Mouse (Mus musculus) induced T-regulatory cell, adult 2 months (primary cell): ENCODE measurements around the gene Anp32a.

Experiments used
- DNase-seq: peaks from one replicate; pipeline ENCODE4 v3.0.0-alpha.2; 2012; ENCODE audit warnings: low read depth

Anp32a gene

DNA sequence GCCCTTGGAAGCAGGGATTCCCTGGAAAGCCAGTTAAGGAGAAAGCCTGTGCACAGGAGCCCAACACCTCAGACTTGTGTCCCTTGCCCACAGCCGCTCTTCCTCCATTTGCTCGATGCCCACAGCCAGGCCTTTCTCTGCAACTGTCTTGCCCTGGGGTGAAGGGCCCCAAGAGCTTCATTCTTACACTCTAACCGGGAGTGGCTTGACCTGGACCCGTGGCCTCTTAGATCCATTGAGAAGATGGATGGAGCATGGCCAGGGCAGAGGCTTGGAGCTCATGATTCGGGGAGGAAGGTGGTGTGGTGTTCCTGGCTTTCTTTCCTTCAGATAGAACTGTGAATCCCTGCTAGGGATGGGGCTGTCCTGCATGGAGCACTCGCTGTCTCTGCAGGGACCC, 28.1 kb downstream of the Anp32a start:
- no peak for DNase-seq

DNA sequence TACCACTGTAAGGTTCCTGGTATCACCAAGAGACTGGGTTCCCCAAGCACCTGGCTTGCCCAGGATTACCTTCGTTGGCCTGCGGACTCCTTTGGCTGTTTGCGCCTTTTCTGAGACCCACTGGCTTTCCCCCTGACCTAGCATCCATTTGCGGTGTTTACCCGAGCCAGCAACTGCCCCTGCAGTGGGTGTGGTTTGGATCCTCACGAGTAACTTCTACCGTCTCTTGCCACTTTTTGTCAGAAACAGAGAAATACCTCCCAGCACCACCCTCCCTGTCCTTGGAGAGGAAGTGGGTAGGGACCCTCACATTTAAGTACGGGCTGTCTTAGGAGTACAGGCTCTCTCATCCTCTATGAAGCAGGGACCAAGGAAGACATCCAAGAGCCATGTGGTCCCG, 29.1 kb downstream of the Anp32a start:
- no peak for DNase-seq

DNA sequence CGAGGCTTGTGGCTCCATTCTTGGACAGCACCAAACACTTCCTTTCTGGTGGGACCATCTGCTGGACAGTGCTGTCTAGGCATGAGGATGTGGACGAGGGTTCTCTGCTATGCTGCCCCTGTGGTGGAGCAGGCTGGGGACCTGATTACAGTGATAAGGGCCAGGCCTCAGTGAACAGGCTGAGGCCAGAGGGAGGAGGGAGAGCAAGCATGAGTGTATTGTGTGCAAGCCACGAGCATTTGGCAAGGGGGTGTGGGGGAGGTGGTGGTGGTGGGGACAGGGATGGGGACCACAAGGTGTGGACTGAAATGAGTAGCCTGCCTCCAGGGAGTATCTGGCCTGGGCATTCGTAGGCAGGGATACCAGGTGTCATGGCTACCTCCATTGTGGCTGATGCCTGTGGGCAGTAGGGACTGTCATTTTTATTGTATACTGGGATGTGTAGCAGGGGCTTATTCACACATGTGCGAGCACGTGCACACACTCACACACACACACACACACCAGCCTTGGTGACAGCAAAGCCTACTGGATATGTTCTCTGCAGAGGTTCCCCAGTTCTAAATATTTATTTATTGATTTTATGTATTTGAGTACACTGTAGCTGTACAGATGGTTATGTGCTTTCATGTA, 29.7 kb downstream of the Anp32a start:
- peak; percentile 37 for DNase-seq

DNA sequence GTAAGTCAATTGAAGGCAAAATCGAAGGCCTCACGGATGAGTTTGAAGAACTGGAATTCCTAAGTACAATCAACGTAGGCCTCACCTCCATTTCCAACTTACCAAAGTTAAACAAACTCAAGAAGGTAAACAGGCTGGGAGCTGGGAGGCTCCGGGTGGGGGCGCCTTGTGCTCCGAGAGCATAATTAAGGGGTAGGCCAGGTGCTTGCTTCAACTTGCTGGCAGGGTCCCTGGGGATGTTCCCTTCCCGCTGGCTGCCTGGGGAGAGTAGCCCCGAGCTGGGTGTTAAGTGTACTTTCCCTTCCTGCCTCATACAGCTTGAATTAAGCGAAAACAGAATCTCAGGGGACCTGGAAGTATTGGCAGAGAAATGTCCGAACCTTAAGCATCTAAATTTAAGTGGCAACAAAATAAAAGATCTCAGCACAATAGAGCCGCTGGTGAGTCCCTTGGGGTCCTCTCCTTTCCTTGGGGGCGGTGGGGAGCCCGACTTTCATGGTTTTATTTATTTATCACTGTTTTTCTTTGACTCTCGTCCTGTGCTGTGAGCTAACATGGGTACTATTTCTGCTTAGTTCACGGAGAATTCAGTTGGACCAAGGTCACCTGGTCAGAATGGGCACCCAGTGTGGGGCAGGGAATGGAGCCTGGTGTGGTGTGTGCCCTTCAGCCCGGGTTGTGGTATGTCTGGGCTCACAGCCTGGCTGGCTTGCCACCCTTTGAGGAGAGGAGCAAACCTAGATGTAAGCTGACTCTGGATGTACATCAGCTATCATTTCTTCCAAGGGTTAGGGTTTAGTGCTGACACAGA, 30.9 kb downstream of the Anp32a start:
- DNase-seq = no peak

DNA sequence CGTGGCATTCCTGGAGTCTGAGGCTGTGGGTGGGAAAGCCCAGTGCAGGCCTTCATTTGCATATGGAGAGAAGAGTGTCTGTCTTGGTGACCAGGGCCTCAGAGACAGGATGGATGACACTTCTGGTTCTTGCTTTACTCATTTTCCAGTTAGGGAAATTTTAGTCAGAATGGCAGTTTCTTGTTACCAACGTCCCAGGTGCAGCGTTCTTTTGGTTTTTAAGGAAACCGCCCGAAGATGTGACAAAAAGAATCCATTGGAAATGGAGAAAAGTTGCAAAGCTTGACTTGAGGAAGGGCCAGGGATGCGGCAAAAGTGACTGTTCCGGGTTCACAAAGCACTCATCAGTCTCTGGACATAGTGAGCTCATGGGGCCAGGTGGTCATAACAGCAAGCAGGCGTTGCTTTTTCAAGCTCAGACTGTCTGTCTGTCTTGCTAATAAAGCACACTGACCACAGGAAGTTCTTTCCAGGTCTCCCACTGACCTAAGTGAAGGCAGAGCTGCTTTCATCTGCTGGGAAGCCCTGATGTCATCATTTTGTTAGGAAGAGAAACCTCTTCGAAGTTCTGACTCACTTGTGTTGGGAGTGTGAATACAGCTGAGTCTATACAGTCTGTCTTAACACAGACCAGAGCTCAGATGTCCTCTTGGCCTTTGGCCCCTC, 31.6 kb downstream of the Anp32a start:
- peak; percentile 58 for DNase-seq

DNA sequence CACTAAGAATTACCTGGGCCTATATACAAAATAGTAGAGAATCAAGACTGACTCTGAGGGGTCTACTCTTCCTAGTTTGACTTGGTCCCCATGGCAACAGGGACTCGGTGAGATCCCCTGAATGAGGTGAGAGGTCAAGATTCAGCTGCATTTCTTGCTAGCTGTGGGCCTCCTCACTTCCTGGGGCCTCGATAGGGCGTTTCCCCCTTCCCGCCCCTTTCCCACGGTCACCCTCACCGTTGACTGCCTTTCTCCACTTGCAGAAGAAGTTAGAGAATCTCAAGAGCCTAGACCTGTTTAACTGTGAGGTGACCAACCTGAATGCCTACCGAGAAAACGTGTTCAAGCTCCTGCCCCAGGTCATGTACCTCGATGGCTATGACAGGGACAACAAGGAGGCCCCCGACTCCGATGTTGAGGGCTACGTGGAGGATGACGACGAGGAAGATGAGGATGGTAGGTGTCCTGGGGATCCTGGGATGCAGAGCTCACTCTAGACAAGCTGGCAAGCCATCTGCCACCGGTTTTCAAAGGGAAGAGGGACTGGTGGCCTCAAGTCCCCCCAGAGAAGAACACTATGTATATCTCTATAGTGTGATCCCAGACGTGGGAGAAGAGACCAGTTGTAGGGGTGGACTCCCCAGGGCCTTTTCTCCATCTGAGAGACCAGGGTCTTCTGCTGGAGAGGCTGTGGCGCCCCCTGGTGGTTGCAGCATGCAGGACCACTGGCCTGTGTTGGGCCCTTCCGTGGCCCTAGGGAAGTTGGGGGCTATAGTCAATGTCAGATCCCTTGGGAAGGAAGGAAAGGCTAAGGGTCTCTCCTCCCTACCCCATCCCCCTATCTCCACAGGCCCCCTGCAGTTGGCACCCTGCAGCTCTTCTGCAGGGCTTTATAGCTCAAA, 32.4 kb downstream of the Anp32a start:
- DNase-seq = peak; percentile 82

DNA sequence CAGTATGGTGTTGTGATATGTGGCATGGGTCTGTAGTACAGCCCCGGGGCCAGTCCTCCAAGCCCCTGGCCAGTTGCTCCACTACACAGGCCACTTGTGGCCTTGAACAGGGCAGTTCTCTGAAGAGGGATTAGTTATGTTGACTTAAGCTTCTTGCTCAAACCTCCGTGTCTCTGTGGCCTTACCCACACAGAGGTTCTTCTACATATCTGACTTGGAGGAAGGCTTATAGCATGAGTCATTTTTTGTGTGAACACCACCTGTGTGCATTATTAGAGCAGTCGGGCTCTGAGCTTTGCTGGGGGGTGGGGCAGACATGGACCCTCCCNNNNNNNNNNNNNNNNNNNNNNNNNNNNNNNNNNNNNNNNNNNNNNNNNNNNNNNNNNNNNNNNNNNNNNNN, 33.2 kb downstream of the Anp32a start:
- no peak for DNase-seq

DNA sequence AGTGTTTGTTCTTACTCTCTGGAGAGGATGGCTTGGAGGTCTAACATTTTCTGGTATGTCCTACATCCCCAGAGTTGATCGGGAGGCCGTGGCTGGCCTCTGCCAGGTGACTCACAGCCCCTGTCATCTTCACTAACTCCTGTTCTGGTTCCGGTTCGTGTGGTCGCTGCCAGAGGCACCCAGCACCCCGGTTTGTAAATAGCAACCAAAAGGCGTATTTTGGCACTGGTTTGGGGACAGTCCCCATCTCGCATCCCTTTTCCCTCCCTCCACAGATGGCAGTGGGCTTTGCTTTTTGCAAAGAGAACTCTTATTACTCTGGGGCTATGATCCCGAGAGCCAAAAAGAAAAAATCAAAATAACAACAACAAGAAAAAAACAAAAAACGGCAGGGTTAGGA, 36.8 kb downstream of the Anp32a start:
- no peak for DNase-seq

DNA sequence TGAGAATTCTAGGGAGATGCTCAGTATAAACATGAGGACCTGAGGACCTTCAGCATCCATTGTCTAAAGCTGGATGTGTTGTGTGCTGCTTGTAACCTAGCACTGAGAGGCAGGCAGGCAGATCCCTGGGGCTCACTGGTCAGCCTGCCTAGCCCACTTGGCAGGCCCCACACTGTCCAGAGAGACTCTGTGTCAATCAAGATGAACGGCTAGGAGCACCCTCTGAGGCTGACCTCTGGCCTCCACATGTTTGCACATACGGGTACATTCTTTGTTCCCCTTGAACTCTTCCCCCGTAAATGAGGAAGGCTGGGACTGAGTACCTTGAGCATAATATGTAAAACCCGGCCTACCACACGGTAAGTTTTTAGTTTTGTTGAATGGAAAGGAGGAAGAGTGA, 39.3 kb downstream of the Anp32a start:
- DNase-seq = no peak

DNA sequence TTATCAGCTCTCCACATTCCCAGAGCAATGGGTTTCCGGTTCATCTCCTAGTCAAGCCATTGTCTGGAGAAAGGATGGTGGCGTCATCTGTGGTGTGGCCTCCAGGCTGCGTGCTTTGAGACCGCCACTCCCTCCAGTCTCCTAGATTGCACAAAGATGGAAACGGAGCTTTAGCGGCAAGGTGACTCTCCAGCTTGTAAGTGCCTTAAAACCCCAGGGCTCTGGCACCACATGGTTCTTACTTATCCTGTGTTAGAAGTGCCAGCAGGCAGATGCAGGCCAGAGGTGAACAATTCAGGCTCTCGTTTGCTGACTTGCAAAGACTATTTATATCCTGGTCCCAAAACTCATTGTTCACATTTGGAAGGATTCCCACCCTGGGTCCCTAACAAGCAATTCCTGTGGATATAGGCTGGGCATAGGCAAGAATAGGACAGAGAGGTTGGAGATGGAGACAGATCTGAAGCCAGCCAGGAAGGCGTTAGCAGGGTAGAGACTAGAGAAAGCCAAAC, 40.4 kb downstream of the Anp32a start:
- no peak for DNase-seq

DNA sequence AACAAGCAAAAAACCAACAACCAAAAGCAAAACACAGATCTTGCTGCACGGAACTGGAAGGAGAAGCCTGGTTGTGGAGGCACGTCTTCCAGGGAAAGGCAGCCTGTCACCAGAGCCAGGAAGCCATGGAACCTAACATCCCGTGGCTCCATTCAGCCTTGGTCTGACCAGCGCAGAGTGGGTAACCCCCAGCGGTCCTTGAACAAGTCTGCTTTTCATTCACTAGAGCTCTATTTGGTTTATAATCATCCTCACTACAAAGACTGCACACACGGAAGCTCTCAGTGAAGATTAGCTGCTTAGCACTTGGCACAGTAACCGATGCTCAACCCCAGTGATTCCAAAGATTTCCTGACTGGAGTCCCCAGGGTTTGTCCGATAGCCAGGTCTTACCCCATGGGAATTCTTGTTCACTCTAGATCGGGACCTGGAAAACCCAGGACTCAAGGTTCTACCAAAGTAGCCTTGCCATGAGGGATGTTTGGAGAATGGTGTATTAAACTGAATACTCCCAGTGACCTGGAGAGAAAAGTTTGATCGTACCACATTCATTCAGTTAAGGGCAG, 41.5 kb downstream of the Anp32a start:
- no peak for DNase-seq

DNA sequence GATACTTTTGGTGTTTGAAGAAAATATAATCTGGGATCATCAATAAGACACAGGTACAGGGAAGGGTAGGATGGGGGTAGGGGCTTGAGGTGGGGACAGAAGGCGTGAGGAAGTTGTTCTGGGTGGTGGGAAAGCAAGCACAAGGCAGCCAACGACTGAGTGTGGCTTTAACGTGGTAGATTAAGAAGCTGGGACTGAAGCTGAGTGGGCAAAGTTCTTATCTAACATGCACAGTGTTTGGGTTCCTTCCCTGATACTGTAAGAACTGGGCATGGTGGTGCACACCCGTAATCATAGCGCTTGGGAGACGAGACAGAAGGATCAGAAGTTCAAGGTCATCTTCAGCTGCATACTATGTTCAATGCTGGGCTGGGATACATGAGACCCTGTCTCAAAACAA, 44.0 kb downstream of the Anp32a start:
- no peak for DNase-seq

DNA sequence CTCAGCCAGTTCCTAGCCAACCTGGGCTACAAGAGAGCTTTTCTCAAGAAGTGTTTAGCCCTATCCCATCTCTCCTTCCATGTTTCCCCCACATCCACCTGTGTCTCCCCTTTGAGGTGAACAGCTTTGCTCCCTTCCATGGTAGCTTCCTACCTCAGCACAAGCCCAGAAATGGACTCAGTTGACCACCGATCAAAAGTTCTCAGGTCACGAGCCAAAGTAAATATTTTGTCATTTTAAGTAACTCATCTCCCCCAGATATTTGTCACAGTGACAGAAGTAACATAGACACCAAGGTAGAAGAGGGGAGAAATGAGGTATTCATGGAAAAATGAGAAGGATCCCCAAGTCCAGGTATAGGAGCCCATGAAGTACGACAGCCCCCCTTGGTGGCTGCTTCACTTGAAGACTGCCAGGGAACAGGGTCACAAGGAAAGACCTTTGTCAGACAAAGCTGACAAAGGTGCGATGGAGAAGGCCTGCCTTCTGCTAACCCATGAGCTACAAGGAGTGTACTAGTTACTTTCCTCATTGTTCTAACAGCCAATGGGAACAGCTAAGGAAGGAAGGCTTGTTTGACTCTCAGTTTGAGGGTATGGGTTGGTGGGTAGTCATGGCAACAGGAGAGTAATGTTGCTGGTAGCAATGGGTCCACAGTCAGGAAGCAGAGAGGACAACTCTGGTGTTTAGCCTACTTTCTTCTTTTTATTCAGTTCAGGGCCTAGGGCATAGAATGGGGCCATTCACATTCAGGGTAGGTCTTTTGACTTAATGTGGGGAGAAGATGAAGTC, 44.8 kb downstream of the Anp32a start:
- DNase-seq = no peak

DNA sequence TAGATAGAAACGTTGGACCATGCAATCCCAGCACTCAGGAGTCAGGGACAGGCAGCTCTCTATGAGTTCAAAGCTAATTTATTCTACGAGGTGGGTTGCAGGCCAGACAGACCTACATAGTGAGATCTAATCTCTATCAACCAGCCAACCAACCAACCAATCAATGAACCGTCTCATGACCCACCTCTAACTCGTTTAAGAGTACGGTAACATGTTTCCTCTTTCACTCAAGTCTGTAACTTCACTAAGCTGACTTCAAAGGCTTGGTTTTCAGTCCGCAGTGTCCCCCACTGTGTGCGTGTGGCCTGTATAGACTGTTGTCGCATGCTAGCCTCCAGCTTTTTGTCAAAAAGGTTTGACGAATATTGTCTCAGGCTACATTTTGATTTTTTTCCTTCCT, 48.6 kb downstream of the Anp32a start:
- no peak for DNase-seq

DNA sequence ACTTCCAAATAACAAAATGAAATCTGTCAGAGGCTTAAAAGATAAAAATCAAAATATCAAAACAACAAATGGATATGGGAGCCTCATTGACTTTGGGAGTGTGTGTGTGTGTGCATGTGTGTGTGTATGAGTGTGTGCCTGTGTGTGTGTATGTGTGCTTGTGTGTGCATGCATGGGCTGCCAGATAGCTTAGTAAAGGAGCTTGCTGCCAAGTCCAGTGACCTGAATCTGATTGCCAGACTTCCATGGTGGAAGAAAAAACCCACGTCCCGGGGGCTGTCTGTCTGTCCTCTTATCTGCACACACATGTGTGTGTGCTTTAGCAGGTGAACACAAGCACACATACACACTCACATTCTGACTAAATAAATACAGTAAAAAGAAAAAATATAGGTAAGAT, 52.4 kb downstream of the Anp32a start:
- DNase-seq = no peak

DNA sequence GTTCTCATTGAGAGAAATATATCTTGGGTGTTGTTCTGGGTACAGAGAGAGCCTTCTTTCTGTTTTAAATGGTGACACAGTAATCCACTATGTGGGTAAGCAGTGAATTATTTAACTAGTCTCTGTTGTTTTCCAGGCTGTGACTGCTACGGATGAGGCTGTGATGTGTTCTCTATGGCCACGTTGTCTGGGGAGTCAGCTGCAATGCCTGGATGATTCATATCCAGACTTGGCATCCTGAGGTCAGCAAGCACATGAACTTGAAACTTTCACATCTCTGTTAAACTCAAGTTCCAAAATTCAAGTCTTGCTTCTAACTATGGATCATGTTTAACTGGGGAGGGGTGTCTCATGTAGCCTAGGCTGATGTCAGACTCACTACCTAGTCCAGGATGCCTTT, 53.1 kb downstream of the Anp32a start:
- no peak for DNase-seq

DNA sequence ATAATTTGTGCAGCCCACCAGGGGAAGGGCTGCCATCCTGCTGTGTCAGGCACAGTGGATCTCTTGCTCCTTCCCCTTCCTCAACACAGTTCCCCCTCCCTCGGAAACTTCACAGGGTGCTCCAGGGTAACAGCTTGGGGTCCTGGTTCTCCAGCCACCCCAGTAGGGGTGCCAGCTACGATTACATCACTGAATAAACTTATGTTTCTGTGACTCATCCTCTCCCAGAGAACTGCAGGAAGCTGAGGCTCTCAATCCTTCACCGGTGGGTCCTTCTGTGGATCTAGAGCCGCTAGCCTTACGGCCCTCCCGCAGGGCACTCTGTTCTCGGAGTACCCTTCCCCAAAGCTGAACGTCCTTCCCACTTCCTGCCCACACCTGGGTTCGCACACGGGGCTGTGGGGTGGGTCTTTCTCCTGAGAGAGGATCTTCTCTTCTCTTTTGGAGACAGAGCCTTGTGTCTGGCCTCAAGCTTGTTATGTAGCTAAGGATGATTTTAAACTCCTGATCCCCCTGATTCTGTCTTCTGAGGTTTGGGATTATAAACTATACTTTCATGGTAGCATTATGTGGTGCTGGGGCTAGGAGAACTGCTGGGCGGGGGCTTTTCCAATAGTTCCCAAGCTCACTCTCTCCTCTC, 59.6 kb downstream of the Anp32a start:
- DNase-seq = no peak

DNA sequence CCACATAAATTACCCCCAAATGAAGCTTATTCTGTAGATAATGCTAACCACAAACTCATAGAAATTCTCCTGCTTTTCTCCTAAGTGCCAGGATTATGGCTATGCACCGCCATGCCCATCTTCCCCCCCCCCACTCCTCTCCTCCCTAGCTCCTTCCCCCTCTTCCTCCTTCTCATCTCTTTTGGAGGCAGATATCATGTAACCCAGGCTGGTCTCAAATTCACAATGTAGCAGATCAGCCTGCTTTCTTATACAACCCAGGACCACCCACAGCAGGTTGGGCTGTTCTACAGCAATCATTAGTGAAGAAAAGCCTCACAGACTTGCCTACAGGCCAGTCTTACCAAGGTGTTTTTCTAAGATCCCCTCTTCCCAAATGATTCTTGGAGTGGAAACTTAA, 60.5 kb downstream of the Anp32a start:
- DNase-seq = no peak

DNA sequence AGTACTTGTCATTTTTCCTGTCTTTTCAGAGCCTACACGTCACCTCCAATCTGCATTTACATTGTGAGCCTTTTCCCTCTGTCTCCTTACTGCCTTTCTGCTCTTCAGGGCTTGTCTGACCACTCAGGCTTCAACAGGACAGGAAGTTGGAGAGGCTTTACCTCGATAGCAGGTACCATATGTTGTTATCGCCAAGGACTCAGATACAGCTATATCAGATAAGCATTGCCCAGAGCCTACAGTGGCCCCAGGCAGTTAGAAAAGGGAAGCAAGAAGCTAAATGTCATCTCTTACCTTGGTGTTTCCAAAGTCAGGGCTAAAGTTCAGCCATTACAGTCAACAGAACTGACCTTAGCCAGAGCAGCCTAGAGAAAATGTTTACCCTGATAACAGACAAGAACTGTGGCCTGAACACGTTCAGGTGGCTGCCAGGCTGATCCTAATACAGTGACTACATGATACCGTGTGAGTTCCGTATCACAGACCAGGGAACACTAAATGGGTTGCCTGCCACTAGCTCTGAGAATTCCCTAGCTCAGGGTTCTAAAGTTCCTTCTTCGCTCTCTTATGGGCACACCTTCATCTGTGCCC, 65.4 kb downstream of the Anp32a start:
- DNase-seq = no peak
